Mouse (Mus musculus) ovary, postnatal 36 days (tissue): Measurements from ENCODE around the gene Rpl7l1.

Experiments used
- DNase-seq: peaks from one replicate; pipeline ENCODE4 v3.0.0; 2022; ENCODE audit warnings: low spot score, mixed read lengths

The Rpl7l1 gene

DNA sequence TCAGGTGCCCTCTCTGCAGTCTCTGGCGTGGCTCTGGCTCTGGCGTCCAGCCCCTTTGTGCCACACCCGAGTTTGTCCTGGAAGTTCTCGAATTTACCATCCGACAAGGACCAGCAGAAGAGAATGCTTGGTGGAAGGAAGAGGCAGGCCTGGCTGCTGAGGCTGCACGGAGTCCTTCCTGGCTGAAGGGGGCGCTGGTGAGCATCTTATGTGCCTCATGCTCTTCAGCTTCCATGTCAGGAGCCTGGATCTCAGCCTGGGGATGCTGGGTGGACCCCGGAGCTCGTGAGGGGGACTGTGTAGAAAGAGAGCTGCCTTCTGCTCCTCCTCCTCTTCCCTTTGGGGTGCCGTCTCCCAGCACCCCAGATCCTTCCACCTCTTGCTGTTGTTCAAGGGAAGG is 46.3 kb downstream of the Rpl7l1 start:
- peak; percentile 51 for DNase-seq

DNA sequence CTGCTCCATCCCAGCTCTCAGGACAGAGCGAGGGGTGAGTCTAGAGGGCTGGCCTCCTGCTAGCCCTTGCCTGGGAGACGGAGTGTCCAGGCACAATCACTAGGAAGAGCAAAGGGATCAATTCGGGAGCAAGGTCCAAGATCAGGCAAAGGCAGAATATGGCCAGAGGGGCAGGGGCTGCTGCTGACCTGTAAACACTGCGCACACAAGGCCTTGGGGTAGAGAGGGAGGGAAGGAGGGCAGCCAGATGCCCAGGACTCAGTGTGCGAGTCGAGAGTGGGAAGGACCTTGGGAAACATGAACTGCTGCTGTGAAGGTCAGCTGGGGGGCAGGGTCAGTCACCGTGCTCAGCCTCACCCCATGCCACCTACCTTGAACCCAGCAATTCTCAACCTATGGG is 47.2 kb downstream of the Rpl7l1 start:
- DNase-seq = no peak

DNA sequence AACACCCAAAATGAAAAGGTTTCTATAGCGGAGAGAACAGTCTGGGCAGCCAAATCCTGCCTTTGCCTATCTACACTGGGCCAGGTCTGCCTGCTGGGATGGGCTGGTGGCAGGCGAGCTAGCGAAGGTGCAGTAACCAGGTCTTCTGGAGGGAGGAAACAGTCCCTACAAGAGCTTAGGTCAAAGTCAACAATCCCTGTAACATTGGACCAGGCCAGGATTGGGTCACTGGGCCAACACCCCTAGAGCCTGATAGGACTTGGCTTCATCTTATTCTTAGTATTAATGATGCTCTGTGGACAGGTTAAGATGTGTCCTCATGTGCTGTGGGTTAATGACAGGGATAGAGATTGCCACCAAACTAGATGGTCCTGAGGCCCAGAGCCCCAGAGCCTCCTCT is 48.4 kb downstream of the Rpl7l1 start:
- no peak for DNase-seq

DNA sequence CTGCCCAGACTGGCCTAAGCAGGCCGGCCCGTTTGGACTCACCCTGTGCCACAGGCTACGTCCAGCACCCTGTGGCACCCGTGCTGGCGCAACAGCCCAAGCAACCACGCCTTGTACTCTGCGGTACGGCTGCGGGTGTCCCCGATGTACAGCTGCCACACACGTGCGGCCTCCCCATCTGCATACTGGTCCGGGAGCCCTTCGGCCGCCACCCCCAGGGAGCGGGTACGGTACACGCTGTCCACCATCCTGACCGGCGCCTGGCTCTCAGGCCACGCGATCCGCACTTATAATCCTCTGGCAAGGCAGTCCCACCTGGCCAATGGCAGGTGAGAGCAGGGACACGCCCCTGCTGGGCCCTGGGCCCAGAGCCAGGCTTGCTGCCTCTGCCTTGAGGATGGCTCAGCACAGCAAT is 53.6 kb downstream of the Rpl7l1 start, which contains the start of gene Gnmt:
Gene Gnmt, minus strand, starts transcription at position 265 of the 415 bp plus-strand sequence.
- DNase-seq = no peak

DNA sequence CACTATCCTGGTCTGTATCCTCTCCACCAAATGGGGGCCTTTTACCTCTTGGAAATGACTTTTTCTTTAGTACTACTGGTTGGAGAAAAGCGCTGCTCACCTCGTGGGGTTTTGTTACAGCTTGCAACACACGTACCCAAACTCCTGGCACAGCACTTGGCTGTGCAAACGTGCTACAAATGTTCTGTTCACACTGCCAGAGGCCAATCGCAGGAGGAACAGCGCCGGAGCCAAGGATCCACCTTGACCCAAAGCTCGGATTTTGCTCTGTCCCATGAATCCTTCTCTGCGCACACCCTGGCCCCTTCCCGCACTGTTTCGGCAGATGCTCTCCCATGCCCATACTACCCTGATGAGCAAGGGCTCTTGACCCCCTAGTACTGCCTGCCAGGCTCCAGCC is 54.0 kb downstream of the Rpl7l1 start:
- DNase-seq = no peak

DNA sequence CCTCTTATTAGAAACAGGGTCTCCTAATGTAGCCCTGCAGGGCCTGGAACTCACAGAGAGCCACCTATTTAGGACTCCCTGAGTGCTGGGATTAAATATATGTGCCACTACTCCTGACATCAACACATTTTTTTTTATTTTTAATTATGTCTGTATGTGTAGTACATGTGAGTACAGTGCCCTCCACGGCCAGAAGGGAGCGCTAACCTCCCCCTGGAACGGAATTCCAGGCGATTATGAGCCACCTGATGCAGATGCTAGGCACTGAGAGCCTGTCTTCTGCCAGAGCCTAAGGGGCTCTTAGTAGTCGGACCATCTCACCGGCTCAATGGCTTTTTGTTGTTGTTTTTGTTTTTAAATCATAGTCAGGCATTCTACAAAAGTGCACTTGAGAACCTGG is 54.5 kb downstream of the Rpl7l1 start:
- DNase-seq = no peak

DNA sequence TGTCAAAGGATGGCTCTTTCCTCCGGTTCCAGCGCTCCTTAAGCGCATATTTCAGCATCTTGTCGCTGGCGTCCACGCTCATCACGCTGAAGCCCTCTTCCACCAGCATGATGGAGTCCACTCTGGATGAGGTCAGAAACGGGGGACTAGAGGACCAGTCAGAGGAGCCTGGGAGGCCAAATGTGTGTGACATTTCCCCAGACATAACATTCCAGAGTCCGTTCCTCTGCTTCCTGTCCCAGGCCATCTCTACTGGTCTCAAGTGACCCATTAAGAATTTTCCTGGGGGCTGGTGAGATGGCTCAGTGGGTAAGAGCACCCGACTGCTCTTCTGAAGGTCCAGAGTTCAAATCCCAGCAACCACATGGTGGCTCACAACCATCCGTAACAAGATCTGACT is 55.2 kb downstream of the Rpl7l1 start:
- no peak for DNase-seq

DNA sequence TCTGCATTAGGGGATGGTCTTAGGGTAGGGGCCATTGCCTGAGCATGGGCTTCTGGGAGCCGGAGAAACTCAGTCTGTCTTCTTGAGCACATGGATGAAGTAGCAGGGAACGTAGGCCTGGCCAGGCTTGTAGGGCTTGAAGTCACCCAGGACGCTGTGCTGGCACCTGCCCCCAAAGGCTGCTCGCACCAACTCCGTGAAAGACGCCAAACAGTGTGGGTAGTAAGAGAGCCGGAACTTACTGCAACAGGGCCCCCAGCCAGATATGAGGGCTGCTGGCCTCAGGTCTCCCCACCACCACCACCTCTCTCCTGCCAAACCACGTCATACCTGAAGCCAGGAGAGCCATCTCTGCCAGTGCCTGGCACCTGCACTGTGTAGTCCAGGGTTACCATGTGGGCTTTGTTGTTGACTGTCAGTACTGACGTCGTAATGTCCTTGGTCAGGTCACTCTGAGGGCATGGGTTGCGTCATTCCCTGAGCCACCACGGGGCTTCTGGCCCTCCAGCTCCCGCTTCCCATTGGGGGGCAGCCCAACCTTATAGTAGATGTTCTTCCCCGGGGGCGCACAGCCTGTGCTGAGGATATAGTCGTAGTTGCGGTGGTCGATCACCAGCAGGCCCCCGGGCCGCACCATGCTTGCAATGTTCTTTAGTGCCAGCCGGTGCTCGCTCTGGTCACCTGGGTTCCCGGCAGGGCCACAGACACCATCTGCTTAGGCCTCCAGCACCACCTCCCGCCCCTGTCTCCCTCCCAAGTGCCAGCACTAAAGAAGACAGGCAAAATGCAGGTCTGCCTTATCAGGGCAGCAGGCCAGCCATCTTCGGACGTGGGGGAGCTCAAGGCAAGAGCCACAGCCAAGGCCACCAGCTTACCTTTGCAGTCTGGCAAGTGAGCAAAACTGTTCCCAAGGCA is 56.5 kb downstream of the Rpl7l1 start:
- DNase-seq = no peak

DNA sequence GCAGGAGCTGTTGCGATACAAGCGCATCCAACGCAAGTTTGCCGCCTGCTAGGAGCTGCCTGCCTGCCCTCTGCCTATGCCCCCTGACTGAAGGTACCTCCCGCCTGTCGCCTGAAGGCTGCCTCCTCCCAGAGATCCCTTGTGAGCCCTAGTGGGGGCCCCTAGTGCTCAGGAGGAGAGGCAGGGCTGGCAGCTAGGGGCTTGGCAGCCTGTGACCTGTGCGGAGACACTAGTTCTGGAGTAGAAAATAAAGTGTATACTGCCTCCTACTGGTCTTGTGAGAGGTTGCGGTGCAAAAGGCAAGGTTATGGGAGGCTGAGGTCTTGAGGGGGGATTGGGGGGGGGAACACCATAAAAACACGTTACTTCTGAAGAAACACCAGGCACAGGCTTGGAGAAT is 57.2 kb downstream of the Rpl7l1 start:
- no peak for DNase-seq

DNA sequence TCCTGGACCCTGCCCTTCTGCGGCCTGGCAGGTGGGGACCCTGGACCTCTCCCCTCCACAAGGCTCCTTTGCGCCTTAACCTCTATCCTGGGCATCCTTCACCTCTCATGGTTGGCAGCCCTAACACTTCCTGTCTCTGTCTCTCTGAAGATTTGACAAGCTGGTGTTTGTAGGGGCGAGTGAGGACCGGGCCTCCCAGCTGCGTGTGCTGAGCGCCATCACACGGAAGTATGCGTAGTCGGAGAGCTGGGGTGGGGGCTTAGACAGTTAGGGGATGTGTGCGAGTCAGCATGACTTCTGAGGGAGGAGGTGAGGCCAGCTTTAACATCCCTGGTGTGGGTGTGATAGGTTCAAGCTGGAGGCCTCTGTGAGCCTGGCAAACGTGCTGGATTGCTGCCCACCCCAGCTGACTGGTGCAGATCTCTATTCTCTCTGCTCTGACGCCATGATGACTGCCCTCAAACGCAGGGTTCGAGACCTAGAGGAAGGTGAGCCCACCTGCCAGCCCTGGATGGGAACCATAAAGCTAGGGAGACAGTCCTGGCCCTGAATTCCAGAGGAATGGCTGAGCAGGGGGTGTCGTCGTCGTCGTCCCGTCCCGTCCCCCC is 57.9 kb downstream of the Rpl7l1 start:
- DNase-seq = no peak
